Mouse (Mus musculus) brain, embryonic 14.5 days (tissue): ENCODE results near the gene Atxn3. TPM values are rescaled to one million over a fixed set of nuclear protein-coding genes. Genes with fewer than 3 reads are reported as not detected.

Experiments
- DNase-seq: peaks from one replicate; pipeline ENCODE4 v3.0.0-alpha.2; 2011; ENCODE audit warnings: low read depth
- CTCF ChIP-seq: fragments of 200-500 bp; IDR thresholded peaks from 2 replicates; pipeline ENCODE4 v1.5.1; 2012; ENCODE audit warnings: inconsistent platforms, mild to moderate bottlenecking, moderate library complexity, borderline replicate concordance; ENCODE audit not compliant: insufficient read depth, insufficient read length; ENCODE audit errors: extremely low read depth
- POLR2A ChIP-seq: fragments of 200-500 bp; IDR thresholded peaks from 2 replicates; pipeline ENCODE4 v1.6.1; 2012; ENCODE audit warnings: mild to moderate bottlenecking, inconsistent platforms, borderline replicate concordance; ENCODE audit not compliant: poor library complexity, insufficient read depth, insufficient read length, severe bottlenecking; ENCODE audit errors: extremely low read depth
- polyA plus RNA-seq: library from polyadenylated mRNA; depleted of rRNA; stranded (reverse); fragments of >200 nt; gene quantifications from 2 replicates; pipeline ENCODE4 v1.2.3, GENCODE M21; 2012

Gene Atxn3
- polyA plus RNA-seq, 1 experiment: 13.9 TPM

DNA sequence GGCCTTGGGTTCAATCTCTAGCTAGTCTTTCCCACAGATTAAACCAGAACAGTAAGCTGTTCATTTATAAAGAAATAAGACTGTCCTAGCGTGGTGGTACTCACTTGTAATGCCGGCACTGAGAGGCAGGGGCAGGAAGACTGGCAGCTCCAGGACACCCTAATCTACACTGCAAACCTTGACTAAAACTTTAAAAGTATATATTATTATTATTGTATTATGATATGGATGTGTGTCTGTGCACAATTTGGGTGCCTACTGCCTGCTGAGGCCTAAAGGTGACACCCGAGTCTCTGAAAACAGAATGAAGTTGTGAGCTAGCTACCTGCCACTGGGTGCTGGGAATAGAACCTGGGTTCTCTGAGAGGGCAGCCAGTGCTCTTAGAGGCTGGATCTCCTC lies 46.7 kb downstream of the Atxn3 start:
- TF ChIP-seq POLR2A: no peak
- TF ChIP-seq CTCF: no peak

GRCm38 (mm10) chr12:101910360-101910759 lies 47.7 kb downstream of the Atxn3 start:
- no peak for TF ChIP-seq CTCF
- no peak for TF ChIP-seq POLR2A
- no peak for DNase-seq

More for the DNA sequence above, 46.7 kb downstream of the Atxn3 start:
- no peak for DNase-seq

- DNase-seq: no peak
- TF ChIP-seq CTCF (no peak), POLR2A (no peak)
These were observed 52.2 kb downstream of the Atxn3 start for GRCm38 (mm10) chr12:101905817-101906216.

DNA sequence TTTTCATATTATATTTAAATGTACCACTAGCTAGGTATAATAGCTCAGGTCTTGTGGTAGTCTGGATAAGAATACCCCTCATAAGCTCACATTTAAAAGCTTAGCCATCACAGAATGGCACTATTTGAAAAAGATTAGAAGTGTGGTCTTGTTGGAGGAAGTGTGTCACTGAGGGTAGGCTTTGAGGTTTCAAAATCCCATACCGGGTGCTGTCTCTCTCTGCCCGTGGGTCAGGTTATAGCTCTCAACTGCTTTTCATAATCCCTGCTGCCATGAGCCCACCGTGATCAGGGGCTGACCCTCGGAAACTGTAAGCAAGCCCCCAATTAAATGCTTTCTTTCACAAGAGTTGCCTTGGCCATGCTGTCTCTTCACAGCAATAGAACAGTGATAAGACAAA lies 53.1 kb downstream of the Atxn3 start:
- TF ChIP-seq POLR2A (no peak), CTCF (no peak)
- no peak for DNase-seq

- TF ChIP-seq CTCF (no peak), POLR2A (no peak)
- no peak for DNase-seq
These were observed 53.9 kb downstream of the Atxn3 start for GRCm38 (mm10) chr12:101904170-101904569.

- no peak for DNase-seq
- TF ChIP-seq CTCF (no peak), POLR2A (no peak)
These were observed 58.3 kb downstream of the Atxn3 start for GRCm38 (mm10) chr12:101899671-101900245.

DNA sequence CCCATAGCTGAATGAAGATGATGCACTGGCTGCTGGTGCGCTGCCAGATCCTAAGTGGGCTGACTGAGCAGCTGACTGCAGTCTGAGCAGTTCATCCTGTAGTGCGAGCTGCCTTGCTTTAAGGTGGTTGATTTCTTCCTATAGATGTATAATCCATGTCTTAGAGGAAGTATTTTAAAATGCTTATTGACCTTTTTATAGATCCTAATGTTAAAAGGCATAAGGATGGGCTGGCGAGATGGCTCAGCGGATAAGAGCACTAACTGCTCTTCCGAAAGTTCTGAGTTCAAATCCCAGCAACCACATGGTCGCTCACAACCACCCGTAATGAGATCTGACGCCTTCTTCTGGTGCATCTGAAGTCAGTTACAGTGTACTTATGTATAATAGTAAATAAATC lies 59.1 kb downstream of the Atxn3 start:
- DNase-seq: no peak
- no peak for TF ChIP-seq POLR2A
- no peak for TF ChIP-seq CTCF

DNA sequence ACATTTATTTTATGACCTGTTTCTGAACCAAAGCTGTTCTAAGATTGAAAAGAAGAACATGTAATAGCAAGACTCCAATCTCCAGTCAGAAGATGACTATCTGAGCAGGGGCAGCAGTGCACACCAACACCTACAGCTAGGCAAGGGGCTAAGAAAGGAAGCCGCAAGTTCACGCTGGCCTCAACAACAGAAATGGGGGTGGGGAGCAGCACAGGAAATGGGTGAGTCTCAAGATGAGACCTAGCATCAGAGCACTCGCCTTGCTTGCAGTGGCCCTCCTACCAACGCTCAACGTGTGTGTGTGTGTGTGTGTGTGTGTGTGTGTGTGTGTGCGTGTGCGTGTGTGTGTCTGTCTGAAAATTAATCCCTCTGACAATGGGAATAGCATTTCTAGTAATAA lies 60.9 kb downstream of the Atxn3 start:
- TF ChIP-seq POLR2A (no peak), CTCF (no peak)
- no peak for DNase-seq

- no peak for DNase-seq
- TF ChIP-seq CTCF (no peak), POLR2A (no peak)
These were observed 64.8 kb downstream of the Atxn3 start for GRCm38 (mm10) chr12:101893296-101893695.

GRCm38 (mm10) chr12:101892832-101893231 lies 65.2 kb downstream of the Atxn3 start:
- DNase-seq: no peak
- TF ChIP-seq CTCF (no peak), POLR2A (no peak)

DNA sequence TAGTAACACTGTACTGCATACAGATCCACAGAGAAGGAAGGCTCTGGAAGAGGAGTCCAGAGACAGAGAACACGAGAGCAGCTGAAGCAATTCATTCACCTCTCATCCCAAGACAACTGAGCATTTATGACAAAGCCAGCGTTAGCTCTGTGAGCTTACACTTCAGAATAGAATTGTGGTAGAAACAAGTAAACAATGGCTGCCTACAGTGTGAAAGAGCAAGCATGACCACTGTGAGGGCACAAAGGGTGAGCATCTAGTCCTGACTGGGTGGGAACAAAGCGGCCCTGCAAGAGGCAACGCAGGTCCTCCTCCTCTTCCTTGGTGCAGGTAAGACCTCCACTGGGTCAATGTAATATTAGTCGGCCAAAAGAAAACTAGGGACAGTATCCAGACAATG lies 67.0 kb downstream of the Atxn3 start:
- TF ChIP-seq POLR2A (no peak), CTCF (no peak)
- DNase-seq: no peak

DNA sequence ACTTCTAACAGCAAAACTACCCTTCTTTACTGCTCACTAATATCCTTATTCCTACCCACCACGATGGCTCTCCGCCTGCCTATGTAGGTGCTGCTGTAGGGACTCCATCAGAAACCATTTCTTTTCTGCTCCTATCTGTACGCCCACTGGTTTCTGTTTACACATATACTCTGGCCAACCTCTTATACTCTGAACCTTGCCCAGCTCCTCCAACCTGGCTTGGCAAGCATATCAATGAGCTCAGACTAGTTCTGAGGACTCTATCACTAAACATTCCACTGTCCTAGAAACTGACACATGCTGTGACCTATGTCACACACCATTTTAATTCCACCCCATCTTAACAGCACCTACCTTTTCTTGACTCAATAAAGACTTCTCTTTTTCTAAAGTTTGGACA lies 68.7 kb downstream of the Atxn3 start:
- DNase-seq: no peak
- TF ChIP-seq POLR2A: no peak
- no peak for TF ChIP-seq CTCF
